Mouse (Mus musculus): ENCODE data around the gene Mark2.

Mark2 gene

GRCm38 (mm10) chr19:7294098-7294876 is 47.4 kb downstream of the Mark2 start:
- DNase-seq, result no peak

- DNase-seq, result no peak
These were observed 49.5 kb downstream of the Mark2 start for GRCm38 (mm10) chr19:7291958-7292709.

- no peak for DNase-seq
These were observed 51.9 kb downstream of the Mark2 start for GRCm38 (mm10) chr19:7289767-7290166.

GRCm38 (mm10) chr19:7288288-7288687 is 53.4 kb downstream of the Mark2 start:
- DNase-seq, result no peak

- no peak for DNase-seq
These were observed 54.9 kb downstream of the Mark2 start for GRCm38 (mm10) chr19:7286563-7287315.

- no peak for DNase-seq
These were observed 60.9 kb downstream of the Mark2 start for GRCm38 (mm10) chr19:7280557-7281330.

GRCm38 (mm10) chr19:7279114-7279513 is 62.5 kb downstream of the Mark2 start:
- peak; percentile 86 for DNase-seq

- no peak for DNase-seq
These were observed 63.3 kb downstream of the Mark2 start for GRCm38 (mm10) chr19:7278200-7278906.

GRCm38 (mm10) chr19:7276796-7277195 is 64.9 kb downstream of the Mark2 start:
- peak; percentile 28 for DNase-seq

- DNase-seq, result no peak
These were observed 65.5 kb downstream of the Mark2 start for GRCm38 (mm10) chr19:7276053-7276659.

GRCm38 (mm10) chr19:7275131-7275789 is 66.4 kb downstream of the Mark2 start:
- no peak for DNase-seq

GRCm38 (mm10) chr19:7274326-7274990 is 67.2 kb downstream of the Mark2 start:
- no peak for DNase-seq

- DNase-seq, result no peak
These were observed 68.2 kb downstream of the Mark2 start for GRCm38 (mm10) chr19:7273486-7273885.

GRCm38 (mm10) chr19:7269290-7270044 is 72.2 kb downstream of the Mark2 start:
- peak; percentile 49 for DNase-seq

GRCm38 (mm10) chr19:7268722-7269090 is 73.0 kb downstream of the Mark2 start:
- DNase-seq, result peak; percentile 90

- DNase-seq, result peak; percentile 95
These were observed 73.6 kb downstream of the Mark2 start for GRCm38 (mm10) chr19:7267781-7268721.

- peak; percentile 91 for DNase-seq
These were observed 74.4 kb downstream of the Mark2 start, which contains the start of gene Rcor2 for GRCm38 (mm10) chr19:7267091-7267741. TSS of gene Rcor2 (plus strand) at chr19:7267325.

- peak; percentile 48 for DNase-seq
These were observed 75.2 kb downstream of the Mark2 start for GRCm38 (mm10) chr19:7266421-7266831.
